Mouse (Mus musculus) kidney, adult 2 months (tissue): ENCODE measurements around the gene Galnt6.

Source experiments
- CTCF ChIP-seq: fragments of 200-500 bp; conservative IDR thresholded peaks from 2 replicates; pipeline ENCODE4 v1.5.1; 2011; ENCODE audit warnings: low read depth, mild to moderate bottlenecking, control low read depth, low read length, moderate library complexity, mixed read lengths; ENCODE audit not compliant: insufficient read depth, insufficient read length
- POLR2A ChIP-seq: fragments of 200-500 bp; IDR thresholded peaks from one replicate; pipeline ENCODE4 v1.6.1; 2011; ENCODE audit warnings: low read depth, low read length, control low read depth

- TF ChIP-seq CTCF (no peak), POLR2A (no peak)
Measured at GRCm38 (mm10) chr15:100706226-100706625, 22.9 kb downstream of the Galnt6 start.
